Mouse (Mus musculus) E14TG2a.4 (cell line): ENCODE results near the gene Gm39566.

Experiments
- CTCF ChIP-seq: conservative IDR thresholded peaks from 2 replicates; pipeline ENCODE4 v1.5.1; 2014; ENCODE audit warnings: low read length
- POU5F1 ChIP-seq: IDR thresholded peaks from 2 replicates; pipeline ENCODE4 v1.6.1; 2014; ENCODE audit warnings: low read length, borderline replicate concordance

GRCm38 (mm10) chr11:69761868-69762267, 53.2 kb downstream of the Gm39566 start, which contains the start of gene Slc35g3:
- TF ChIP-seq CTCF (no peak), POU5F1 (no peak)
